Mouse (Mus musculus) left cerebral cortex, postnatal 10 days (tissue): ENCODE data around the gene Ipmk. TPM values are rescaled to one million over a fixed set of nuclear protein-coding genes. Genes with fewer than 3 reads are reported as not detected.

ENCODE experiments used
- DNase-seq, 2 experiments: peaks; one replicate each; pipeline ENCODE4 v3.0.0; 2021 to 2022; ENCODE audit warnings: low spot score in 2 of 2, mixed read lengths in 1 of 2; ENCODE audit errors: extremely low spot score in 1 of 2
- intact Hi-C: fragments of 180-260 bp; cut with DNase I; formaldehyde crosslinking; loops from one replicate; pipeline ENCODE4 v1.15.1; 2025
- total RNA-seq, 2 experiments: library from RNA; stranded (reverse); gene quantifications; 2 replicates each; pipeline ENCODE4 v1.2.3; 2021

Ipmk gene
- total RNA-seq, 2 experiments from 2014 or later, result 32.1 to 34.7 TPM

DNA sequence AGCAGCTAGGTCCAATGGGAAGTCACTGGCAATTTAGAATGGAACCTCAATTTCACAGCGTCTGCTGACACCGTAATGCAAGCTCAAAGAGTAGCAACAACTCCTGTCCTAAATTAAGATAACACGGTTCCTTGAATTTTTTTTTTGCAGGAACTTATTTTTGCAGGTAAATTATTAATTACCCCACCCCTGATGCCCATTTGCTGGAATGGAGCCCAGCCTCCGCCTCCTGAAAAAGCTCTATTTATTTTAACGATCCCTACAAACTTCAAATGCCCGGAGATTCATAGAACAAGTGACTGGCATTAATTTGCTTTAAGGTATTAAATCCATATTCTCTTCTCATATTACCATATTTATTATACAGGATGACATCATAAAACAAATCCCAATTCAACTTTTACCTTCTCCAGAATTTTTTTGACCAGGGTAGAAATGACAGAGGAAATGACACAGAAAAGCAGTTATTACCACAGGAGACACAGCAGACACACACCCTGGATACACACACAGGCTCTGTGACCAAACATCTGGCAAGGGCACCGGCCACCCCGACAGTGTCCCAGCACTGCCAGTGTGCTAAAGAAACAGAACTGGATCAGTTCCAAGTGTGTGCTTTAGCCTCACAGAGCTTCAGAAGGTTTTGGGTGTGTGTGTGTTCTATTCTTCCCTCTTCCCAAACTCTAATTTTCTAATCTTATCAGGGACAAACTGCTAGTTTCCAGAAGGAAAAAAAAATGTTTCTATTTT is 9.2 kb upstream of the Ipmk start:
- intact Hi-C loops, result no loop called here

DNA sequence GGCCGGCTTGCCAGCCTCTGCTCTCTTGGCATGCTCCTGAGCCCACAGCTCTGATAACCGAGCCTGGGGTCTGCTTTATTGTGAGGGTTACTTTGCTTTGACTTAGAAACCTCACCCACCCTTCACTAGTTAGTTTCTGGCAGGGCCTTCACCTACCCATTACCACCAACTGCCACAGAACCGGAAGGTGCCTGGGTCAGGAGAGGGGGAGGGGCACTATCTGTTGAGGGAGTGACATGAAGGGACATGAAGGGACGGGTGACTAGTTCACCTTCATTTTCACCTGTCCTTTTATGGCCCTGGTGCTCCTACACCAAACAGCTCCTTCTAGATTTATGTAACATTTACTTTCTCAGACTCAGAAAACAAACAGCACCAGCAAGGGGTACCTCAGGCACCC is 8.1 kb upstream of the Ipmk start:
- no peak for DNase-seq
- intact Hi-C loops, result no loop called here

More for the DNA sequence above, 9.2 kb upstream of the Ipmk start:
- no peak for DNase-seq

DNA sequence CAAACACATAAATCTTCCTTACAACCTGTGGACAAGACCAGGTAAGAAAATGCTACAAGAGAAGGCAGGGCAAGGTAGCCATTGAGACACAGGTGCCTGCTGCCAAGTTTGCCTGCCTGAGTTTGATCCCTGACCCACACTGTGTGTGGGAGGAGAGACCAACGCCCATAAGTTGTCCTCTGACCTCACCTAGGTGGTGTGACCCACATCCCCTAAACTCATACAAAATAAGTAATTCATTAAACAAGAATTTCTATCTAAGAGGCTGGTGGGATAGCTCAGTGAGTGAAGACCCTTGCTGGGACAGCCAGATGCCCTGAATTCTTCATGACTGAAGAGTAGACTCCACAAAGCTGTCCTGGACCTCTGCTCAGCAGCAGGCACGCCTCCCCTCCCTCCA is 7.4 kb upstream of the Ipmk start:
- DNase-seq, result no peak
- intact Hi-C loops, result no loop called here

DNA sequence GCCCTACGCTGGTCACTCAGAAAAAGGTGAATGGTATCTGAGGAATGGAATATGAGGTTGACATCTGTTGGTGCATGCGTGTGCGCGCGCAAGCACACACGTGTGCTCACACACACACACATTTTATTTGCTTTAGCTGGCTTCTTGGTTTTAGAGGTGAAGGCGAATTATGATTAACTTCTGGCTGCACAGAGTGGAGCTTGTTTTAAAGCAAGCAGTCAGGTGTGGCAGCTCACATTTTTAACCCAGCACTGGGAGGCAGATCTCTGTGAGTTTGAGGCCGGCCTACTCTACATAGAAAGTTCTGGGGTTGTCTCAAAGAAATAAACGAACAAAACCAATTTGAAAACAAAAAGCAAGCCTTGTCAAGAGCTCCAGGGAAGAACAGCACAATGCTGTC is 6.3 kb upstream of the Ipmk start:
- intact Hi-C loops, result no loop called here
- no peak for DNase-seq

DNA sequence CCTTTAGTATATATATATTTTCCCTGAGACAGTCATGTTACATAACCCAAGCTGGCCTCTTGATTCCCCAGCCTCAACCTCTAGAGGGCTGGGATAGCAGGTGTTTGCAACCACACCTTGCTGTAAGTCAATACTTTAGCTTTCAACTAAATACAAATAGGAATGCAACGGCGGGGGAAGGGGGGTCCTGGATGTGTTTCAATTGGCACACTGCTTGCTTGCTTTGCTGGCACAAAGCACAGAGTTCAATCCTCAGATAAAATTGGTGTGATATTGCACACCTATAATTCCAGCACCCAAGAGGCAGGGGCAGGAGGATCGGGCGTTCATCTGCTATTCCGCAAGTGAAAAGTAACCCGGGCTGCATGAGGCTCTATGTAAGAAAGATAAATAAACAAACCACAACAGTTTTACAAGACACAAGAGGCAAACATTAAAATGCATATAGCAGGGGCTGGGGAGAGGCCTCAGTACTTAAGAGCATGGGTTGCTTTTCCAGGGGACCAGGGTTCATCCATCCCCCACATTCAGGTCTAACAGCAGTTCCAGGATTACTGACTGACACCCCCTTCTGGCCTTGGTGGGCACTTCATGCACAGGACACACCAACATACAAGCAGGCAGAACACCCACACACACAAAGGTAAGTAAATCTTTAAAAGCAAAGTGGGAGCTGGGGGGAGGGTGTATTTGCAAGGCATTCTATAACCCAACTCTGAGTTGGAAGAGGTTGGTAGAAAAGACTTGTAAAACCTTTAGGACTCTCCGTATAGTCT is 5.3 kb upstream of the Ipmk start:
- no peak for DNase-seq
- intact Hi-C loops, result no loop called here

DNA sequence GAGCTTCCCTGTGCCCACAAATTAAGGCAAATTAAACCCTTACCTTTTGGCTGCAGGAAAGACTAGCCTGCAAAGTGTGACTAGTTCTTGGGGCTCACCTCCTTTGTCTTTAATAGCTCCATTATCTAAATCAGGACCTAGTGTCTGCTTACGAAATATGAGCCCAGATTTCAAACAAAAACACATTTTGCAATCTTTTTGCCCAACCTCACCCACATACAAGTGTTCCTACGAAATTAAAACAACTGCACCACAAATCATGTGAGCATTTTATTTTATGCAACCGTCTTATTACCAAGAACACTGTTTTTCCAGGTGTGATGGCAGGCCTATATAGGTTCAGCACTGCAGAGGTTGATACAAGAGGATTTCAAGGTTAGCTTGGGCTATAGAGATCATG is 4.4 kb upstream of the Ipmk start:
- intact Hi-C loops, result no loop called here
- DNase-seq, result no peak

DNA sequence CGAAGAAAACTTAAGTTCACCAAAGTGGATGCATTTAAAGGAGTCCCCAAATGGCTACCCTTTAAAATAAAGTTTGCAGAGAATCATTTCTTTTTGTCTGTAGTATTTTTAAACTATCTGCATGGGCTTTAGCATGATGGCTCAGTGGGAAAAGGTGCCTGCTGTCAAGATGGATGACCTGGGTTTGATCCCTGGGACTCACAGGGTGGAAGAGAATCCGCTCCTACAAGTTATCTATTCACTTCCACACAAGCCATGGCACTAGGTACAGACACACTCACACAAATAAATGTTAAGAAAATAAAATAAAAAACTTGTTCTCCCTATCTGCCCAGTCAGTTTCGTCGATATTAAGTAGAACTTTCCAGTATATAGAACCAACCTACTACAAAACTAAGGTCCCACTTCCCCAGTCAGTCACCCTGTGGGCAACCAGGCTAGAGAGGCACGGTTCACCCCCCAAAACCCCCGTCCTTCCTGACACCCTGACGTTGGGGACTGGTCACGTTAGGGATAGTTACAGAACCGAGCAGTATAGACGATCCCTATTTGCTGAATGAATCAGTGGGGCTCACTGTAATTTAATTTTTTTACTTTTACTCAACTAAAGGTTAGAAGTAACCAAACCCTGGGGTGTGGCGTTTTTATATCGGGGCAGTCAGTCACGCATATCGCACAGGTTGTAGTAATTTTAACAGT is 3.8 kb upstream of the Ipmk start:
- intact Hi-C loops, result no loop called here
- DNase-seq, result no peak

DNA sequence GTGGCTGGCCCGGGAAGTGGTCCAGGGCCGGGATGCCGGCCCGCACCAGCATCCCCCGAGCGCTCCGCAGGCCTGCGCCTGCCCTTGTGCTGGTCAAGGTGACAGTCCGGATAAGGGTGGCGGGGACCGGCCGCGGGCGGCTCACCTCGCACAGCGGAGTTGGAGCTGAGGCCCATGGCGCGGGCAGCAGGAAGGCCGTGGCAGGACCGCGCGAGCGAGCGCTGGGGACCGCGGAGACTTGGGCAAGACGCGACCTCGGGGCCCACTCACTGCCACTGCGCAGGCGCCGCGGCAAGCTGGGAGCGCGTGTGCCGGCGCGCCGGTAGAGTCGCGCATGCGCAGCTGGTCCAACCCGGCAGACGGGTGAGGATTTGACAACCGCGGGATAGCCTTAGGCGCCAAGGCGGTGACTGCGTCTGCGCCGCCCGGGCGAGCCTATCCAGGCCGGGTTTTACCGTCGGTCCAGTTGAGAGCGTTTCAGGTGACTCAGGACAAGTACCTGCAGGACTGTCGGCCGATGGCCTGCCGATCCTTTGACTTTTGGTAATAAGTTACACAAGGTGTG is 2.9 kb upstream of the Ipmk start, which contains the start of gene Cisd1:
Gene Cisd1 (minus strand): TSS at position 376 of the 565 bp plus-strand sequence.
- peak; percentile 91 to 96 for DNase-seq
- intact Hi-C loops, result no loop called here

DNA sequence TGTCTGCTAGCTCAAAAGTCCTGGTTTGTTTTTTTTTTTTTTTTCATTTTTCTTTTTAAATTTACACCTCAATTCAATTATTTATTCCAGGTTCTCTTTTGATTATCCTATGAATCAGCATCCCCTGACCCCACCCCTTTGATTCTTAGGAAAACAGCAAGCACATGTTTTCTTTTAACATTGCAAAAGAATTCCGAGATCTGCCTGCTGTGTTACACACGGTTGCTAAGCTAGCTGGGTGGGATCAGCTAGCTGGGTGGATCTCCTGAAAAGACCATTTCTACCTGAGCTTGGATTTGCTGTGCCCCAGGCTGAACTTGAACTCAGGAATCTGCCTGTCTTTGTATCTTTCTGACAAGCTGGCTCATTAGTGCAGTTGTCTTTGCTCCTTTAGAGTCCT is 1.5 kb upstream of the Ipmk start:
- no peak for DNase-seq
- intact Hi-C loops, result no loop called here

DNA sequence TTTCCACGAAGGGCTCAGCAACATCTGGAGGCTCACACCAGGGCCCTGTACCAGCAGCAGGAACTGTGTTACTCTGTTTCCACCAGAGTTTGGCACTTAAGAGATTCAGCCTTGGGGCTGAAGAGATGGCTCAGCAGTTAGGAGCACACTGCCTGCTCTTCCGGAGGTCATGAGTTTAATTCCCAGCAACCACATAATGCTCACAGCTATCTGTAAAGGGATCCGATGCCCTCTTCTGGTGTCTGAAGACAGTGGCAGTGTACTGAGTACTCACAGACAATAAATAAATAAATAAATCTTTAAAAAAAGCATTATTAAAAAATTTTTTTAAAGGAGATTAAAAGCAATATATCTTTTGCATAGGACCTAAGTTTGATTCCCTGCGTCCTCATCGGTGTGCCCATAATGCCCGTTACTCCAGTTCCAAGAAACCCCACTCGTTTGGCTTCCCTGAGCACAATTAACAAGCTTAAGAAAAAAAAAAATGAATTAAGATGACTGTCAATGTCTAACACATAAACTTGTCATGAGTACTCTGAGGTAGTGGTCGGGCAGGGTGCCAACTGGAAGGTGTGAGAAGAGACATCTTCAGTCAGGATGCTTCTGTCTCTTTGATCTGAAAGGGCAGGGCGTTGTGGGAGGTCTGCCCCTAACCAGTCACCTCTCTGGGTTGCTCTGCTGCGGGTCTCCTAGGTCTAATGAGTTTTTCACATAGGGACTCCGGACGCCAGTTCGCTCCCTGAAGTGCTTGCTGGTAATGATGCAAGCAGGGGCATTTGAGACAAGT is 648 bp upstream of the Ipmk start:
- intact Hi-C loops, result no loop called here
- peak in 1 of 2 experiments; percentile 74 for DNase-seq

DNA sequence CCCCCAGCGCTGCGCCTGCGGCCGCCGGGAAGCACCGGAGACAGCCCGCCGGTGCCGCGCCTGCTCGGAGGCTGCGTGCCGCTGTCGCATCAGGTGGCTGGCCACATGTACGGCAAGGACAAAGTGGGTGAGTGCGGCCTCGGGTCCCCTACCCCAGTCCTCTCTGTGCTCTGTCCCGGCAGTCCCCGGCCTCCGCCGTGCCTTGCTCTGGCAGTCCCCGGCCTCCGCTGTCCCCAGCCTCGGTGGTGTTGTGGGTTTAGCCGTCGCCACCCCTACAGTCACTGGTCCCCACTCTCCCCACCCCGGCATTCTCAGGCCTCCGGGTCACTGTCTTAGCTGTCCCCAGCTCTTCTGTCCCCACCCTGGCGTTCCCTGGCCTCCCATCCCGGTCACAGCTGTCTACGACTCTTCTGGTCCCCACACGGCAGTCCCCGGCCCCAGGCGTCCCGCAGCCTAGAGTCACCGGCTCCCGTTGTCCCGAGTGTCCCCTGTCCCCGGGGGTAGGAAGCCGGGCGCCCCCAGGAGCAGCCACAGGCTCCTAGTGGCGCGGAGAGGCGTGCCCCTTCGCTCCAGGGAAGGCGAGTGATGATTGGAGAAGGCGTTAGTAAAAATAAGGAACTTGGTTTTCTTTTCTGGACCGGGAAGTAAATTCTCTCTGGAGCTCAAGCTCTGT is 537 bp downstream of the Ipmk start:
- peak in 1 of 2 experiments; percentile 62 for DNase-seq
- intact Hi-C loops, result no loop called here

DNA sequence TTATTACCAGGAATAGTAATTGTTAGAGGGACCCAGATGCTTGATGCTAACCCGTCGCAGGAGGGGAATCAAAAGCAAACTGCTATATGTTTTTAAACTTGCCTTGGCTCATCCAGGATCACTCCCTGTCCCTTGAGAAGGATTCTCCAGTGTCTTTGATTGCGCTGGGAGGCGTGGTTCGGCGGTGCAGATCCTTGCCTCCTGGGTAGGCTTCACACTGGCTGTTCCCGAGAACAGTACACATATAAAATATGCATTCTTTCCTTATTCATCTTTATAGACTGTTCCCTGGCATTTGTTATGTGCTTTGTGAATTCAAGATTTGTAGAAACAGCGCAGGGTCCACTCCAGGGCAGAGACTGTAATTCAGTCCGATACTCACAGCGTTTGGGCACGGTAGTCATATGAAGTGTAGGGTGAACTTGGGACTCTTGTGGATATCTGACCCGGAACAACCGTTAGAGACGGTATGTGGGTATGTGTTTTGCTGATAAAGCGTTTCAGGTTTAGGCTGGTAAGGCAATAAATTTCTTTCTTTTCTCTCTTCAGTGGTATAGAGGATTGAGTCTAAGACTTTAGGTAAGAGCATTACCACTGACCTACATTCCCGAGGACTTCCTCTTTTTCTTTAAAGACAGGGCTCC is 1.2 kb downstream of the Ipmk start:
- peak in 1 of 2 experiments; percentile 43 for DNase-seq
- intact Hi-C loops, result no loop called here

DNA sequence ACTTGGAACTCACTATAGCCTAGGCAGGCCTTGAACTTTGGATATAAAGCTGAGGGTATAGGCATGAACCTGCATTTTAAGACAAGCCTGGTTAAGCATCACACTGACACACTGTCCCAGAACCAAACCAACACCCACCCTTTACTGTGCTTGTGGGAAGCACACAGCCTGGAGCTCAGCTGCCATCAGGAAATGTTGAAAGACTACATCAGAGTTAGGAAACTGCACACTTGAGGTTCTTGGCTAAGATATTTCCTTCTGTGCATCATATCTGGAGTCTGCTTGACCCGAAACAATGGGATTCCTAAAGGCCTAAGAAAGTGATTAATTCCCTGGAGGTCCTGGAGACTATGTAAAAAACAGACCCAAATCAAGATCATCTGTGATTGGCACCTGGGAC is 1.7 kb downstream of the Ipmk start:
- DNase-seq, result no peak
- intact Hi-C loops, result no loop called here

DNA sequence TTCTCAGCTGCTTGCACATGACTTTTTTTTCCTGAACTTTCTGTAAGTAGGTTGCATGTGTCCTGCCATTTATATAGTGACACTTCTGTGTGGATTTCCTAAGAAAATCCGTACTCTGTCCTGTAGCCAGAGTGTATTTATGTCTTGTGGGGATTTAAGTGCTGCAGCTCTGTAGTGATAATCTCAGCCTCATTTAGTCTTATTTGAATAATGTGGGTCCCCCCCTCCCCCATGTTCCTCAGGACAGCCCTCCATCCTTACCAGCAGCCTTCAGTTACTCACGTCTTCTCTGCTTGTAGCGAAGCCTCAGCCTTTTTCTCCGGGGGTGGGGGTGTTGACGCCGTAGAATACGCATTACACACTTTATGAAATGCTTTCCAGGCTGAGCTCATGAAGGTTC is 3.7 kb downstream of the Ipmk start:
- intact Hi-C loops, result no loop called here

DNA sequence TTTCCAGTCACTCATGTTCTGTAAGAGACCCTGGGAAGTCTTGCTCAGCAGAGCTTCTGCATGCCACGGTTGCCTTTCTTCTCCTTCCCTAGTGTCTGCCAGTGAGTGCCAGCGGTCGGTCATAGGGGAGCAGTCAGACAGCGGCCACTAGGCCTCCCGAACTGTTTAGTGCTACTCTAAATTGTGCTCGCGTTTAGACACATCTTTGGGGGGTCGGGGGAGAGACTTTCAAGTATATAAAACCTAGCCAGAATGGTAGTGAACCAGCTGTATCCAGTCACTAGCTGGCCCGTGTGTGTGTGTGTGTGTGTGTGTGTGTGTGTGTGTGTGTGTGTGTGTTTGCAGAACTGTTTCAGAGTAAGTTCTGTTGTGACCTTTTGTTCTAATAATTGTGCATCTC is 6.3 kb downstream of the Ipmk start:
- DNase-seq, result no peak

More for the DNA sequence above, 3.7 kb downstream of the Ipmk start:
- peak in 1 of 2 experiments; percentile 37 for DNase-seq

DNA sequence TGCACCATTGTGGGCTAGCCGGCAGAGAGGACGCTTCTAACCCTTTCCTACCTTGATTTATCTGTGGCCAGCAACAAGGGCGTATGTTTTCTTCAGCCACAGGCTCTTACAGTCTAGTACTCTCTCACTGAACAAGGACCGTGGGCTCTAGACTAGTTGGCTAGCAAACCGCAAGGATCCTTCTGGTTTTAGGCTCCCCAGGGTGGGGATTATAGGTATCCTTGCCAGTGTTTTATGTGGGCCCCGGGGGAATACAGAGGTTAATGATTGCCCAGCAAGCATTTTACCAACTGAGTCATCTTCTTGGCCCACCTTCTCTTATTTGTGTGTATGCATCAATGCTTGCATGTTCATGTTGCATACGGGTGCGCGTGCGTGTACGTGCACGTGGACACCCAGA is 7.4 kb downstream of the Ipmk start:
- DNase-seq, result no peak
- intact Hi-C loops, result no loop called here

More for the DNA sequence above, 6.3 kb downstream of the Ipmk start:
- intact Hi-C loops, result no loop called here

DNA sequence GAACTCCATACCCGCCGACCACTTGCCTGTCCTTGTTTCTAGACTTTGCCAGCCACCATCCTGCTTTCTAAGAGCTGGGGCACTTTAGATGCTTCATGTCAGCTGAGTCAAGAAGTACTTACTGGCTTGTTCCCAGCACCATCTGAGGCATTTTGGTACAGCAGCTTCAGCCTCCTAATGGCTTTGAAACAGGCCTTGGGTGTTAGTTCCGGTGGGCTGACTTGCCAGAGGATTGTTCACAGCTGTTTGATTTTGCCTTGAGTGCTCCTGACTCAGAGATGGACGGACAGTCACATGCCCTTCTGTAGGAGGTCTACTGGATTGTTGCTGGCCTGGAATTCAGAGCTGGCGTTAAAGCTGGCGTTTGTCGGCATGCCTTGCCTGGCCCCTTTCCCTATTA is 13.5 kb downstream of the Ipmk start:
- no peak for DNase-seq
- intact Hi-C loops, result no loop called here
